Mouse (Mus musculus): ENCODE measurements around the gene Foxm1.

GRCm38 (mm10) chr6:128366466-128366865, 3.7 kb downstream of the Foxm1 start:
- TF ChIP-seq CTCF (conservative IDR thresholded peaks at IDR 0.05; ENCODE audit: insufficient read depth, insufficient read length, low read depth, low read length) (no peak), POLR2A (IDR thresholded peaks at IDR 0.05; ENCODE audit: low read depth, low read length) (no peak)

Data from kidney, adult 2 months (tissue).